Mouse (Mus musculus): ENCODE data around the gene S1pr3. TPM values are rescaled to one million over a fixed set of nuclear protein-coding genes. Genes with fewer than 3 reads are reported as not detected.

Gene S1pr3
- total and polyA plus RNA-seq, 2 experiments from 2014 or later, result 15.6 to 25.8 TPM

- no peak overlapping the region for H3K4me2 ChIP-seq (ENCODE audit: low read depth, low read length)
- H3K27me3 ChIP-seq (ENCODE audit: control insufficient read depth, insufficient read depth, low read length), result no peaks in the 10 kb centered on the region
- H3K27ac ChIP-seq (ENCODE audit: low read depth), result no peak overlapping the region
- no peak for ATAC-seq (ENCODE audit: insufficient read depth, low read depth)
- no peak for DNase-seq (ENCODE audit: low spot score)
- no peak overlapping the region for H3K4me3 ChIP-seq (ENCODE audit: low read depth, low read length)
- no peaks in the 10 kb centered on the region for H3K9me3 ChIP-seq (replicated peaks; ENCODE audit: control insufficient read depth, low read length)
- H3K36me3 ChIP-seq (replicated peaks; ENCODE audit: control insufficient read depth, insufficient read depth, low read length), result 0 out of 2 replicates have a peak, but pooled peaks cover 14% of the 10 kb centered on the region
- 86% methylated on average over 15 of the region's 15 CpGs for WGBS
- TF ChIP-seq EP300 (IDR thresholded peaks at IDR 0.05; ENCODE audit: low read depth), result no peak
- TF ChIP-seq CTCF (IDR thresholded peaks at IDR 0.05; ENCODE audit: low read depth), result no peak
- no peaks in the 10 kb centered on the region for H3K4me1 ChIP-seq (ENCODE audit: control insufficient read depth, insufficient read depth)
- no peak overlapping the region for H3K9ac ChIP-seq (replicated peaks; ENCODE audit: low read depth, low read length)
Measured at GRCm38 (mm10) chr13:51419501-51419900, 11.1 kb downstream of the S1pr3 start.

- Histone ChIP-seq H3K27me3 (ENCODE audit: control insufficient read depth, insufficient read depth, low read length) (no peaks in the 10 kb centered on the region), H3K9ac (replicated peaks; ENCODE audit: low read depth, low read length) (no peak overlapping the region), H3K4me2 (ENCODE audit: low read depth, low read length) (no peak overlapping the region), H3K4me3 (ENCODE audit: low read depth, low read length) (no peak overlapping the region), H3K36me3 (replicated peaks; ENCODE audit: control insufficient read depth, insufficient read depth, low read length) (0 out of 2 replicates have a peak, but pooled peaks cover 14% of the 10 kb centered on the region), H3K9me3 (replicated peaks; ENCODE audit: control insufficient read depth, low read length) (no peaks in the 10 kb centered on the region), H3K4me1 (ENCODE audit: control insufficient read depth, insufficient read depth) (no peaks in the 10 kb centered on the region), H3K27ac (ENCODE audit: low read depth) (no peak overlapping the region)
- WGBS, result 74% methylated on average over 9 of the region's 9 CpGs
- ATAC-seq (ENCODE audit: insufficient read depth, low read depth) (no peak), DNase-seq (ENCODE audit: low spot score) (no peak)
- TF ChIP-seq CTCF (IDR thresholded peaks at IDR 0.05; ENCODE audit: low read depth), result no peak
- no peak for TF ChIP-seq EP300 (IDR thresholded peaks at IDR 0.05; ENCODE audit: low read depth)
Measured at GRCm38 (mm10) chr13:51420861-51421260, 12.4 kb downstream of the S1pr3 start.

GRCm38 (mm10) chr13:51423647-51424046 is 15.2 kb downstream of the S1pr3 start:
- no peak overlapping the region for H3K9ac ChIP-seq (replicated peaks; ENCODE audit: low read depth, low read length)
- H3K4me2 ChIP-seq (ENCODE audit: low read depth, low read length), result no peak overlapping the region
- H3K4me1 ChIP-seq (ENCODE audit: control insufficient read depth, insufficient read depth), result no peaks in the 10 kb centered on the region
- no peak for DNase-seq (ENCODE audit: low spot score)
- 0 out of 2 replicates have a peak, but pooled peaks cover 9% of the 10 kb centered on the region for H3K36me3 ChIP-seq (replicated peaks; ENCODE audit: control insufficient read depth, insufficient read depth, low read length)
- no peaks in the 10 kb centered on the region for H3K9me3 ChIP-seq (replicated peaks; ENCODE audit: control insufficient read depth, low read length)
- no peak overlapping the region for H3K27ac ChIP-seq (ENCODE audit: low read depth)
- H3K27me3 ChIP-seq (ENCODE audit: control insufficient read depth, insufficient read depth, low read length), result no peaks in the 10 kb centered on the region
- no peak for TF ChIP-seq CTCF (IDR thresholded peaks at IDR 0.05; ENCODE audit: low read depth)
- no peak for TF ChIP-seq EP300 (IDR thresholded peaks at IDR 0.05; ENCODE audit: low read depth)
- no peak overlapping the region for H3K4me3 ChIP-seq (ENCODE audit: low read depth, low read length)
- no peak for ATAC-seq (ENCODE audit: insufficient read depth, low read depth)
- WGBS, result 56% methylated on average over 9 of the region's 9 CpGs

DNA sequence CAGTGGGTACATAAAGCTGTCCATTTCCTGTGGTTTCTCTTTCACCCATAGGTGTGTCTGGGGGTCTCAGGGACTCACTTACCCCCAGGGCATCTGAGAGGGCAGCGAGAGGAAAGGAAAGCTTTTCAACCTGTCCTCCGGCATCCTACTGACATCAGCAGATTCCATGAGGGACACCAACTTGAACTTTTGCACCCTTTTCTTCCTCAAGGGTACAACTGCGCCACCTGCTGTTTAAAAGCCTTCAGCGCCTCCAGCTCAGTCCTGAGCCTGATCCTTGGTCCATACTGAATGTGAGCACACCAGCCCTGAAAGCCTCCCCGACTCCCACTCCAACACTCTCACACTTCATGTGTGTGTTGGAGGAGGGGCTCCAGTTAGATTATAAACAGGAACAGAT is 16.2 kb downstream of the S1pr3 start:
- TF ChIP-seq EP300 (IDR thresholded peaks at IDR 0.05; ENCODE audit: low read depth) (no peak), CTCF (IDR thresholded peaks at IDR 0.05; ENCODE audit: low read depth) (peak; percentile 82)
- peak; percentile 34; the same call in 1 of the 2 replicates for ATAC-seq (ENCODE audit: insufficient read depth, low read depth)
- Histone ChIP-seq H3K9ac (replicated peaks; ENCODE audit: low read depth, low read length) (no peak overlapping the region), H3K36me3 (replicated peaks; ENCODE audit: control insufficient read depth, insufficient read depth, low read length) (0 out of 2 replicates have a peak, but pooled peaks cover 5% of the 10 kb centered on the region), H3K27me3 (ENCODE audit: control insufficient read depth, insufficient read depth, low read length) (no peaks in the 10 kb centered on the region), H3K4me2 (ENCODE audit: low read depth, low read length) (no peak overlapping the region), H3K4me1 (ENCODE audit: control insufficient read depth, insufficient read depth) (no peaks in the 10 kb centered on the region), H3K9me3 (replicated peaks; ENCODE audit: control insufficient read depth, low read length) (no peaks in the 10 kb centered on the region), H3K4me3 (ENCODE audit: low read depth, low read length) (no peak overlapping the region), H3K27ac (ENCODE audit: low read depth) (no peak overlapping the region)
- DNase-seq (ENCODE audit: low spot score), result peak; percentile 80
- WGBS, result 11% methylated on average over 5 of the region's 5 CpGs

GRCm38 (mm10) chr13:51425662-51426443 is 17.4 kb downstream of the S1pr3 start:
- ATAC-seq (ENCODE audit: insufficient read depth, low read depth) (no peak), DNase-seq (ENCODE audit: low spot score) (no peak)
- TF ChIP-seq EP300 (IDR thresholded peaks at IDR 0.05; ENCODE audit: low read depth) (no peak), CTCF (IDR thresholded peaks at IDR 0.05; ENCODE audit: low read depth) (no peak)
- Histone ChIP-seq H3K36me3 (replicated peaks; ENCODE audit: control insufficient read depth, insufficient read depth, low read length) (no peaks in the 10 kb centered on the region), H3K27ac (ENCODE audit: low read depth) (no peak overlapping the region), H3K4me2 (ENCODE audit: low read depth, low read length) (no peak overlapping the region), H3K9ac (replicated peaks; ENCODE audit: low read depth, low read length) (no peak overlapping the region), H3K9me3 (replicated peaks; ENCODE audit: control insufficient read depth, low read length) (no peaks in the 10 kb centered on the region), H3K4me1 (ENCODE audit: control insufficient read depth, insufficient read depth) (no peaks in the 10 kb centered on the region), H3K27me3 (ENCODE audit: control insufficient read depth, insufficient read depth, low read length) (no peaks in the 10 kb centered on the region), H3K4me3 (ENCODE audit: low read depth, low read length) (no peak overlapping the region)
- WGBS, result 82% methylated on average over 4 of the region's 4 CpGs
